In the genomic region with DNA sequence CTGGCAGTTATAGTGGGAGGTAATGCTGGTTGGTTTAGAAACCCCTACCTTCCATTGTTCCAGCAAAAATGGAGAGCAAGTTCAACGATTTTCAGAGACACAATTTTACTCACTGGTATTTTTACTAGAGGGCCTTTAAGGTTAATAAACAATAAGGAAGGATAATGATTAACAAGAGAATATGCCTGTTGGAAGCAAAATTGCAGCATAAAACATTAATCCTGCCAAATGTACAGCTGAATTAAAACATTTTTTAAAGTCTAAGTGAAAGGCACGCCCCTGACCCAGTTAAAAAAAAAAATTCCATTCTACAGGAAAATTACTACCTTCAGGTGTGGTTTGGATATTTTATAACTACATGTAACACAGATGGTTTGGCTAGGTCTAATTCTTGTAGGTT, we compare ENCODE assay signal across 16 mouse cellular contexts. TPM values are rescaled to one million over a fixed set of nuclear protein-coding genes. Genes with fewer than 3 reads are reported as not detected.
"Had no signal": no experiment of that assay in that cellular context is flagged by ENCODE, and none has a peak within 500 bp of the region (broad histone marks: within the 10 kb centered on the region; RNA-seq: fewer than 3 reads in every experiment).

No protein-coding gene starts in this region.

- H3K27ac ChIP-seq: hindbrain, embryonic 13.5 days; limb, embryonic 10.5 days; limb, embryonic 13.5 days; macrophage; midbrain, embryonic 13.5 days had no signal

- ATAC-seq: hindbrain, embryonic 16.5 days; lung, postnatal 0 days; midbrain, embryonic 13.5 days had no signal

- H3K9ac ChIP-seq: hindbrain, embryonic 13.5 days; limb, embryonic 13.5 days; lung, embryonic 14.5 days; midbrain, embryonic 13.5 days; stomach, embryonic 15.5 days had no signal

- H3K4me1 ChIP-seq: midbrain, embryonic 13.5 days had no signal

- H3K36me3 ChIP-seq: hindbrain, embryonic 13.5 days; limb, embryonic 10.5 days; limb, embryonic 13.5 days; liver, embryonic 13.5 days; midbrain, embryonic 13.5 days; stomach, embryonic 15.5 days had no signal

- DNase-seq: liver; liver, embryonic 13.5 days; lung, embryonic 14.5 days; right cerebral cortex, adult 18-20 months; right cerebral cortex, postnatal 14 days; right cerebral cortex, postnatal 4 days; spleen, adult 18-20 months; thymus, postnatal 25 days had no signal

- H3K9me3 ChIP-seq: hindbrain, embryonic 13.5 days; limb, embryonic 10.5 days; limb, embryonic 13.5 days; liver, embryonic 13.5 days; midbrain, embryonic 13.5 days; stomach, embryonic 15.5 days had no signal

- H3K4me3 ChIP-seq: hindbrain, embryonic 13.5 days; limb, embryonic 10.5 days; limb, embryonic 13.5 days; liver, embryonic 13.5 days; midbrain, embryonic 13.5 days; stomach, embryonic 15.5 days had no signal

- H3K27me3 ChIP-seq: hindbrain, embryonic 13.5 days; limb, embryonic 13.5 days; liver, embryonic 13.5 days; midbrain, embryonic 13.5 days; stomach, embryonic 15.5 days had no signal

- H3K4me2 ChIP-seq: hindbrain, embryonic 13.5 days; limb, embryonic 13.5 days; liver, embryonic 13.5 days; lung, embryonic 14.5 days; midbrain, embryonic 13.5 days; stomach, embryonic 15.5 days had no signal

RNA-seq across cellular contexts. Expression of gene Cdkl1, which starts 13.1 kb away (rescaled TPM):
- polyA plus RNA-seq: macrophage had no signal
